Mouse (Mus musculus): ENCODE measurements around the gene Fes.

GRCm38 (mm10) chr7:80356351-80356750, 31.4 kb downstream of the Fes start:
- TF ChIP-seq CTCF (IDR thresholded peaks at IDR 0.05; ENCODE audit: extremely low read depth, insufficient read depth, insufficient read length, insufficient replicate concordance) (no peak), POLR2A (IDR thresholded peaks at IDR 0.05; ENCODE audit: low read depth, low read length) (no peak)

All from spleen, adult 2 months (tissue).